In genomic region chr19:11818199-11819142, GRCm38 (mm10) we compare ENCODE assay signal across 8 mouse cellular contexts. TPM values are rescaled to one million over a fixed set of nuclear protein-coding genes. Genes with fewer than 3 reads are reported as not detected.
DNase-seq lines count a peak whose midpoint lies in the region; ATAC-seq and TF ChIP-seq lines count a peak whose summit lies in the region.

No protein-coding gene starts in this region.

- H3K4me1 ChIP-seq in ES-Bruce4 (ENCODE audit: control insufficient read depth, insufficient read depth, low read length), result peaks cover 12% of the 10 kb centered on the region
- peaks cover 19% of the 10 kb centered on the region for H3K4me1 ChIP-seq in forebrain, embryonic 15.5 days
- H3K4me1 ChIP-seq in liver, postnatal 0 days (ENCODE audit: insufficient read depth), result no peaks in the 10 kb centered on the region; the same call in 1 of the 2 replicates
- peaks cover 20% of the 10 kb centered on the region for H3K4me1 ChIP-seq in neural tube, embryonic 13.5 days (replicated peaks)

- under 1% methylated on average over 71 of the region's 83 CpGs for WGBS in forebrain, embryonic 15.5 days
- WGBS in liver, postnatal 0 days (ENCODE audit: insufficient replicate concordance), result 1% methylated on average over 67 of the region's 83 CpGs
- WGBS in neural tube, embryonic 13.5 days, result under 1% methylated on average over 79 of the region's 83 CpGs

- H3K9ac ChIP-seq in ES-Bruce4 (ENCODE audit: low read depth, poor library complexity, severe bottlenecking), result peak overlapping the region; percentile 95
- peak overlapping the region; percentile 71 for H3K9ac ChIP-seq in forebrain, embryonic 15.5 days (replicated peaks)
- H3K9ac ChIP-seq in liver, postnatal 0 days (replicated peaks), result peak overlapping the region; percentile 44
- H3K9ac ChIP-seq in neural tube, embryonic 13.5 days, result peak overlapping the region; percentile 81

- no peaks in the 10 kb centered on the region for H3K9me3 ChIP-seq in ES-Bruce4 (replicated peaks; ENCODE audit: control insufficient read depth, insufficient read depth, low read length, poor library complexity, severe bottlenecking)
- H3K9me3 ChIP-seq in forebrain, embryonic 15.5 days, result no peaks in the 10 kb centered on the region
- H3K9me3 ChIP-seq in liver, postnatal 0 days (ENCODE audit: low read length), result no peaks in the 10 kb centered on the region
- no peaks in the 10 kb centered on the region for H3K9me3 ChIP-seq in neural tube, embryonic 13.5 days

- TF ChIP-seq EP300 in ES-Bruce4 (IDR thresholded peaks at IDR 0.05; ENCODE audit: insufficient read depth, low read depth, low read length), result 0 out of 2 replicates have a peak, but pooled peaks have one; percentile 13
- TF ChIP-seq EP300 in liver, postnatal 0 days (IDR thresholded peaks at IDR 0.05; ENCODE audit: low read depth), result no peak

- no peaks in the 10 kb centered on the region for H3K36me3 ChIP-seq in ES-Bruce4 (ENCODE audit: control insufficient read depth, insufficient read depth, low read length, poor library complexity, severe bottlenecking)
- H3K36me3 ChIP-seq in forebrain, embryonic 15.5 days, result no peaks in the 10 kb centered on the region
- no peaks in the 10 kb centered on the region for H3K36me3 ChIP-seq in liver, postnatal 0 days (replicated peaks; ENCODE audit: insufficient read depth, low read length)
- no peaks in the 10 kb centered on the region for H3K36me3 ChIP-seq in neural tube, embryonic 13.5 days

- no peak for TF ChIP-seq CTCF in ES-Bruce4 (IDR thresholded peaks at IDR 0.05; ENCODE audit: low read depth, low read length)
- TF ChIP-seq CTCF in liver, postnatal 0 days (IDR thresholded peaks at IDR 0.05; ENCODE audit: low read depth), result no peak

- 0 out of 2 replicates have a peak overlapping the region, but pooled peaks have one; percentile 42 for H3K27ac ChIP-seq in ES-Bruce4 (ENCODE audit: insufficient read depth, low read length)
- H3K27ac ChIP-seq in forebrain, embryonic 15.5 days (replicated peaks), result no peak overlapping the region
- H3K27ac ChIP-seq in liver, postnatal 0 days (ENCODE audit: low read depth), result no peak overlapping the region
- no peak overlapping the region for H3K27ac ChIP-seq in neural tube, embryonic 13.5 days (replicated peaks)

- TF ChIP-seq POLR2A in ES-Bruce4 (IDR thresholded peaks at IDR 0.05; ENCODE audit: insufficient read depth, low read length), result no peak

- DNase-seq in heart, postnatal 14 days, result peak; percentile 63 to 78
- DNase-seq in kidney, postnatal 4 days, result peak; percentile 75 to 83
- peak; percentile 49 for DNase-seq in liver, postnatal 0 days
- peak; percentile 27 to 42 for DNase-seq in thymus, postnatal 36 days

- peak; percentile 87 for ATAC-seq in cerebellum, adult (ENCODE audit: insufficient number of reproducible peaks, low FRiP score, low TSS enrichment)
- ATAC-seq in forebrain, embryonic 15.5 days (replicated peaks), result peak; percentile 78
- ATAC-seq in liver, postnatal 0 days, result peak; percentile 84
- peak; percentile 82 for ATAC-seq in neural tube, embryonic 13.5 days (ENCODE audit: low read depth)

- H3K4me2 ChIP-seq in forebrain, embryonic 15.5 days (replicated peaks), result peak overlapping the region; percentile 98
- H3K4me2 ChIP-seq in liver, postnatal 0 days (ENCODE audit: low read depth, low read length), result peak overlapping the region; percentile 88
- H3K4me2 ChIP-seq in neural tube, embryonic 13.5 days, result peak overlapping the region; percentile 99

- peak overlapping the region; percentile 97 for H3K4me3 ChIP-seq in ES-Bruce4 (ENCODE audit: low read depth, low read length)
- peak overlapping the region; percentile 77 for H3K4me3 ChIP-seq in forebrain, embryonic 15.5 days
- peak overlapping the region; percentile 67 for H3K4me3 ChIP-seq in liver, postnatal 0 days (ENCODE audit: low read depth, low read length)
- peak overlapping the region; percentile 66 for H3K4me3 ChIP-seq in neural tube, embryonic 13.5 days

- intact Hi-C loops in heart, postnatal 14 days (cut with DNase I), result loop anchor here (5.0 kb wide), 2 partner anchors 94 to 189 kb away; partner anchors contain the start of gene Patl1

- H3K27me3 ChIP-seq in ES-Bruce4 (ENCODE audit: control insufficient read depth, insufficient read depth, low read length, poor library complexity, severe bottlenecking), result no peaks in the 10 kb centered on the region
- peaks cover 30% of the 10 kb centered on the region for H3K27me3 ChIP-seq in forebrain, embryonic 15.5 days
- H3K27me3 ChIP-seq in liver, postnatal 0 days (ENCODE audit: insufficient read depth, low read length), result peaks cover 29% of the 10 kb centered on the region
- H3K27me3 ChIP-seq in neural tube, embryonic 13.5 days, result peaks cover 67% of the 10 kb centered on the region

RNA-seq across cellular contexts. Expression of gene Stx3, which starts 0.7 kb away (rescaled TPM):
- polyA plus RNA-seq in ES-Bruce4 (2011; ENCODE audit: insufficient read depth, insufficient read length, low read depth, missing spikeins), result 109 and 112 TPM in 2 replicates
- 11.8 and 13.2 TPM in 2 replicates for polyA plus RNA-seq in forebrain, embryonic 15.5 days (2015; fragmentation: Nextera tagmentation; extraction: Ambion mirVana)
- 1 to 10 TPM; 7.7 to 8.4 TPM for total RNA-seq in heart, postnatal 14 days (2021)
- polyA plus RNA-seq in liver, postnatal 0 days (2015; fragmentation: Nextera tagmentation; extraction: Ambion mirVana), result 3.2 and 3.7 TPM in 2 replicates
- 6.4 and 6.7 TPM in 2 replicates for polyA plus RNA-seq in neural tube, embryonic 13.5 days (2015; fragmentation: Nextera tagmentation; extraction: Ambion mirVana)

RNA-seq across cellular contexts. Expression of gene Olfr1417, which starts 20.5 kb away (rescaled TPM):
- polyA plus RNA-seq in ES-Bruce4 (2011; ENCODE audit: insufficient read depth, insufficient read length, low read depth, missing spikeins), result not detected in 2 replicates
- polyA plus RNA-seq in forebrain, embryonic 15.5 days (2015; fragmentation: Nextera tagmentation; extraction: Ambion mirVana), result not detected in 2 replicates
- total RNA-seq in heart, postnatal 14 days (2021), result not detected
- polyA plus RNA-seq in liver, postnatal 0 days (2015; fragmentation: Nextera tagmentation; extraction: Ambion mirVana), result not detected in 2 replicates
- polyA plus RNA-seq in neural tube, embryonic 13.5 days (2015; fragmentation: Nextera tagmentation; extraction: Ambion mirVana), result not detected in 2 replicates

RNA-seq across cellular contexts. Expression of gene Olfr1418, which starts 42.4 kb away (rescaled TPM):
- polyA plus RNA-seq in ES-Bruce4 (2011; ENCODE audit: insufficient read depth, insufficient read length, low read depth, missing spikeins), result not detected in 2 replicates
- polyA plus RNA-seq in forebrain, embryonic 15.5 days (2015; fragmentation: Nextera tagmentation; extraction: Ambion mirVana), result not detected in 2 replicates
- not detected for total RNA-seq in heart, postnatal 14 days (2021)
- not detected in 2 replicates for polyA plus RNA-seq in liver, postnatal 0 days (2015; fragmentation: Nextera tagmentation; extraction: Ambion mirVana)
- polyA plus RNA-seq in neural tube, embryonic 13.5 days (2015; fragmentation: Nextera tagmentation; extraction: Ambion mirVana), result not detected in 2 replicates

RNA-seq across cellular contexts. Expression of gene Mrpl16, which starts 48.3 kb away (rescaled TPM):
- 46.5 and 49.6 TPM in 2 replicates for polyA plus RNA-seq in ES-Bruce4 (2011; ENCODE audit: insufficient read depth, insufficient read length, low read depth, missing spikeins)
- polyA plus RNA-seq in forebrain, embryonic 15.5 days (2015; fragmentation: Nextera tagmentation; extraction: Ambion mirVana), result 39.9 and 42.9 TPM in 2 replicates
- 100 to 1,000 TPM in 1 of 2 experiments, 10 to 100 TPM in 1; 90.2 to 101 TPM for total RNA-seq in heart, postnatal 14 days (2021)
- 35.7 and 38.2 TPM in 2 replicates for polyA plus RNA-seq in liver, postnatal 0 days (2015; fragmentation: Nextera tagmentation; extraction: Ambion mirVana)
- polyA plus RNA-seq in neural tube, embryonic 13.5 days (2015; fragmentation: Nextera tagmentation; extraction: Ambion mirVana), result 40.4 and 46.1 TPM in 2 replicates

RNA-seq across cellular contexts. Expression of gene Olfr1419, which starts 56.4 kb away (rescaled TPM):
- polyA plus RNA-seq in ES-Bruce4 (2011; ENCODE audit: insufficient read depth, insufficient read length, low read depth, missing spikeins), result not detected in 2 replicates
- not detected in 2 replicates for polyA plus RNA-seq in forebrain, embryonic 15.5 days (2015; fragmentation: Nextera tagmentation; extraction: Ambion mirVana)
- not detected for total RNA-seq in heart, postnatal 14 days (2021)
- not detected in 2 replicates for polyA plus RNA-seq in liver, postnatal 0 days (2015; fragmentation: Nextera tagmentation; extraction: Ambion mirVana)
- not detected in 2 replicates for polyA plus RNA-seq in neural tube, embryonic 13.5 days (2015; fragmentation: Nextera tagmentation; extraction: Ambion mirVana)

Comparison
In these comparisons a context has a peak if more than half of its experiments do, and no peak if none do; other contexts are left out.
1. H3K9ac ChIP-seq: peak in every context shown above with its lines; median percentile 95 in ES-Bruce4; 81 in neural tube, embryonic 13.5 days; 71 in forebrain, embryonic 15.5 days; 44 in liver, postnatal 0 days.